Mouse (Mus musculus) large intestine, adult 2 months (tissue): ENCODE data around the gene Ly6g6d. TPM values are rescaled to one million over a fixed set of nuclear protein-coding genes. Genes with fewer than 3 reads are reported as not detected.

ENCODE experiments used
- DNase-seq: peaks from one replicate; pipeline ENCODE4 v3.0.0-alpha.2; 2012; ENCODE audit warnings: low read depth, low spot score
- WGBS: fragments of 180-500 bp; shearing (Covaris S2); methylation state at CpG from one replicate; pipeline ENCODE4 v1.1.7; 2018; 5-methylcytosine and 5-hydroxymethylcytosine counted together
- polyA plus RNA-seq: library from polyadenylated mRNA; depleted of rRNA; stranded (reverse); fragments of >200 nt; gene quantifications from 2 replicates; pipeline ENCODE4 v1.2.3, GENCODE M21; 2012

Ly6g6d gene
- polyA plus RNA-seq, 1 experiment = 0.89 TPM

- no peak for DNase-seq
- 23% methylated on average over 10 of the region's 10 CpGs for WGBS
Observed at GRCm38 (mm10) chr17:35076507-35077176, 1.2 kb downstream of the Ly6g6d start, which contains the start of gene Ly6g6e. Gene Ly6g6e (plus strand): TSS chr17:35076902.

DNA sequence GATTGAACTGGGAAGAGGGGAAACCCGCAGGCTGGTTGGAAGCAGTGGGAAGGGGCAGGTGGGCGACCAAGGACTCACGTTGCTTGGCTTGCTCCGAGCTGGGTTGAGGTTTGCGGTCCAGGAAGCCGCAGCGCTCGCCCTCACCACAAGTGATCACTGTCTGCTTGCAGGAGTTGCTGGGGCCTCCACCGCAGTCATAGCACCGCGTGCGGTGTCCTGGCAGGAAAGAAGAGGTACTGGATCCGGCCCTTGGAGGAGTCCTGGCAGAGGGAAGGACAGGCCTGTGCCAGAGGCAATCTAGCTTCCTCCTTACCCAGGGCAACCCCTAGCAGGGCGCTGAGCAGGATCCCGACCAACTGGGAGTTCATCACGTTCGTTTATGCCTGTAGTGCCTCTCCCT, 3.8 kb downstream of the Ly6g6d start:
- WGBS = 43% methylated on average over 17 of the region's 17 CpGs
- no peak for DNase-seq

DNA sequence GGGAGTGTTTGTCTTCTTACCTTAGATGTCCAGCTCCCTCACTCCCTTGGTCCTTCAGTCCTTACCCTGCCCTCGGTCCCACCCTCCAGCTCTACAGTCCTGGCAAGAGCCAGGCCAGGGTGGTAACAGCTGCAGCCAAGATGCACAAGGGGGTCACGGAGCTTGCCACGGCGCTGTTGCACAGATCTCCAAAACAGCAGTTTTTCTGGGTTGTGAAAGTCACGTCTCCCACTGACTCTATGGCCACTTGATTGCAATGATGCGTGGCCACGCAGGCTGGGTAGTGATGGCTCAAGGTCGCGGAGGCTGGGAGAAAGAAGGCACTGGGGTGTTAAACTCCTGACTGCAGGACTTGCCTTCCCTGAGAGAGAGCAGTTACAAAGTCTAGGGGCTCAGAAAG, 6.4 kb downstream of the Ly6g6d start:
- 69% methylated on average over 9 of the region's 9 CpGs for WGBS
- no peak for DNase-seq

GRCm38 (mm10) chr17:35070556-35071229, 7.2 kb downstream of the Ly6g6d start:
- WGBS = 16% methylated on average over 6 of the region's 6 CpGs
- no peak for DNase-seq

GRCm38 (mm10) chr17:35068213-35068914, 9.5 kb downstream of the Ly6g6d start:
- DNase-seq = no peak
- 30% methylated on average over 17 of the region's 17 CpGs for WGBS

- DNase-seq = no peak
- WGBS = 89% methylated on average over 10 of the region's 10 CpGs
Observed at GRCm38 (mm10) chr17:35066084-35066483, 11.8 kb downstream of the Ly6g6d start, which contains the start of gene Mpig6b. Gene Mpig6b (minus strand): TSS chr17:35066184.

- DNase-seq = no peak
Observed at GRCm38 (mm10) chr17:35064951-35065947, 12.6 kb downstream of the Ly6g6d start, which contains the start of gene Ly6g6c. Gene Ly6g6c (plus strand): TSS chr17:35065388.

GRCm38 (mm10) chr17:35064378-35064877, 13.4 kb downstream of the Ly6g6d start:
- DNase-seq = no peak
- 33% methylated on average over 10 of the region's 10 CpGs for WGBS

More at GRCm38 (mm10) chr17:35064951-35065947, 12.6 kb downstream of the Ly6g6d start, which contains the start of gene Ly6g6c:
- 12% methylated on average over 48 of the region's 48 CpGs for WGBS

GRCm38 (mm10) chr17:35063466-35063865, 14.4 kb downstream of the Ly6g6d start:
- no peak for DNase-seq
- 79% methylated on average over 3 of the region's 3 CpGs for WGBS

DNA sequence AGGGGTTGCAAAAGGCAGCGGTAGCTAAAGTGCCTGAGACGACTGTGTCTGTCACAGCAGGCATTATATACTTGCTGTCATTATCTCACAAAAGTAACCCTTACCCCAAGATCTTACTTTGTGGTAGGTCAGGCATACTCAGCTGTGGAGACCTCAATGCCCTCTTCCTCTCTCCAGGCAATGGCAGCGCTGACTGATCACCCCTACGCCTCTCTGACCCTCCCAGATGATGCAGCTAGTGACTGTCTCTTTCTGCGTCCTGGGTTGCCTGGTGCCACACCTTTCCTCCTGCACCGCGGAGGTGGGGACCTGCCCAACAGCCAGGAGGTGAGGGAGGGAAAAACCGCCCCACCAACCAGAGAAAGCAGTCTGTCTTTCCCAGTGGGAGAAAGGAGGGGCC, 16.6 kb downstream of the Ly6g6d start:
- DNase-seq = no peak
- 55% methylated on average over 8 of the region's 8 CpGs for WGBS

GRCm38 (mm10) chr17:35060737-35061297, 17.0 kb downstream of the Ly6g6d start:
- DNase-seq = no peak
- 59% methylated on average over 22 of the region's 22 CpGs for WGBS

DNA sequence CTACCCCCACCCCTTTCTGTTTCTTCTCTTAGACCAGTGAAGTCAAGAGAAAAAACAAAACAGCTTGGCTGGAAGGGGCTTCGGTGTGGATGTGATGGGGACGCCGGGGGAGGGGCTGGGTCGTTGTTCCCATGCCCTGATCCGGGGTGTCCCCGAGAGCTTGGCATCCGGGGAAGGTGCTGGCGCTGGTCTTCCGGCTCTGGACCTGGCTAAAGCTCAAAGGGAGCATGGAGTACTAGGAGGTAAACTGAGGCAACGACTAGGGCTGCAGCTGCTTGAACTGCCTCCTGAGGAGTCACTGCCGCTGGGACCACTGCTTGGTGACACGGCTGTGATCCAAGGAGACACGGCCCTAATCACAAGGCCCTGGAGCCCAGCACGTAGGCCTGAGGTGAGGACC, 17.8 kb downstream of the Ly6g6d start:
- 27% methylated on average over 14 of the region's 14 CpGs for WGBS
- no peak for DNase-seq

DNA sequence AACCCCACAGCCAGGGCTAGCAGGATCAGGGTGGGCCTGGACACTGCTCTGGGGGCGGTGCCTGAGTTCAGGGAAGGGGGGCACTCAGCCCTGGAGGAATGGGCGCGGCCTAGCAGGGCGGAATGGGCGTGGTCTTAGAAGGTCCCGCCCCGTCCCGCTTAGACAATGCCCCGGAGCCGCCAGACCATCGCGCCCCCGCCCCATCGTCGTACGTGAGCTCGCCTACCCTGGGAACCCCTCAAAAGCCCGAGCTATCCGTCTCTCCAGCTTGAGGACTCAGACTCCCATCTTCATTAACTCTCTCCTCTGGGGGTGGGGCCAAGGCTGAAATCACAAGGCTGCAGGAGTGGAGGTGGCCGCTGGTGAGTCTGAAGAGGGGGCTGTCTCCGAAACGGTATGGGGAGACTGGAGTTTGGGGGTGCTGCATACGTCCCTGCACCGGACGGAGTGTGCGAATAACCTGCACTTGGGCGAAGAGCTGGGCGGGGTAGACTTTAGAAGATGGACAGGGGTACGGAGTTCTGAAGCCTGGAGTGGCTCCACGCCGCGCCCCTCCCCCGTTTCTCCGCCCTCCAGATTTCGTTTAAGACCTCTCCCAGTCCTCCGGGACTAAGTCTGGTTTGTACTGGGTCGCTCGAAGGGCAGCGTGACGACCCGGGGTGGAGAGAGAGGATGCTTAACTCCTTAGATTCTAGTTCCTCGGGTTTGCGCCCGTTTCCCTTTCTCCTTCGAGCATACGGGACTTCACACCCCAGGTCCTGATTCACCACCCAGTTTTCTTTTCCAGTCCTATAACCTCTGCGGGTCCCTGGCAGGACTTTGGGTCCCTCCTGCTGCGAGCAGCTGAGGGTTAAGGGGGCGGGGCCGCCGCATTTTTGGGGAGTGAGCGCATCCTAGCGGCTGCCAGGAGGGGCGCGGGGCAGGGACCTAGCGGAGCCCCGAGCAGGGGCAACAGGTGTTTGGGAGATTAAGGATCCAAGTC, 18.7 kb downstream of the Ly6g6d start, which contains the start of gene Ddah2:
Gene Ddah2 (plus strand): TSS at position 125 of the 982 bp plus-strand sequence.
- WGBS = under 1% methylated on average over 57 of the region's 57 CpGs
- no peak for DNase-seq

DNA sequence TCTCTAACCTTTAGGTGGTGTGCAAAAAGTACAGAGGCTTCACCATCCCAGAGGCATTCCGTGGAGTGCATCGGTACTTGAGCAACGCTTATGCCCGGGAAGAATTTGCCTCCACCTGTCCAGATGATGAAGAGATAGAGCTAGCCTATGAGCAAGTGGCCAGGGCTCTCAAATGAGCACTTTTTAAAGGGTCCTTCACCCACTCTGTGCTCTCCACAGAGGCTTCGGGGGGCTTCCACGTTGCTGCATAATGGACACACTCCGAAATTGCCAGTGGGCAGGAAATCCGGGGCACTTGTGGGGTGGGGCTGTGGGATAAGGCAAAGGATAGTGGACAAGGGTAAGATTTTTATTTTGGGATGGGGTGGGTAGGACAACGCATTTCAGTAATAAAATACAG, 19.5 kb downstream of the Ly6g6d start:
- WGBS = 51% methylated on average over 9 of the region's 9 CpGs

GRCm38 (mm10) chr17:35057090-35057489, 20.8 kb downstream of the Ly6g6d start:
- no peak for DNase-seq
- WGBS = 74% methylated on average over 3 of the region's 3 CpGs

More for the DNA sequence above, 19.5 kb downstream of the Ly6g6d start:
- DNase-seq = no peak

DNA sequence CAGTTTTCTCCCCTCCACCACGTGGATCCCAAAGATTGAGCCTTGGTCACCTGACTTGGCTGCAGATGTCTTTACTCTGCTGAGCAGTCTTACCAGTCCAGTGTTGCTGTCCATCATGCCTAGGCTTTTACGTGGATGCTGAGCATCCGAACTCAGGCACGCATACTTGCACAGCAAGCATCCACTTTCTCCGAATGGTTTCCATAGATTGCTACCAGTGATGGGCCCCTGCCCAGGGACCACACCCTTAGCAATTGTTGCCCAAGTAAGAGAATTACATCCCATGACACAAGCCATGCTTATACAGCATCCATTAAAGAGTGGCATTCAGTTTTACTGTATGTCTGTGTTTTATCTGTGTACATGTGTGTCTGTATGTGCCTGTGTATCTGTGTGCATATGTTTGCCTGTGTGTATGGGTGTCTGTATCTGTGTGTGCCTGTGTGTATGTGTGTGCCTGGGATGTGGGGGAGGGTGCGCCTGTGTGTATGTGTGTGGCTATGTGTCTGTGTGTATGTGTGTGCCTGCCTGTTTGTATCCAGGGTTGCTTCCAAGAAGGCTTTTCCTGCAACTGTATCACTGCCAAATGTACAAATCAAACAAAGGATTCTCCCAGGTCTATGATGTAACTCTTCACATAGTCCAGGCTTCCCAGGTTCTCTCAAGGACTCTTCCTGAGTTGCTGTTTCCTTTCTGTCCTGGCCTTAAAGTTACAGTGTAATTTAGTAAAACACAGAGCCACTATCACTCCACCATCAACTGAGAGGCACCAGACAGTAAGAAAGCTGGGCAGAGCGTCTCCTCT, 22.0 kb downstream of the Ly6g6d start:
- DNase-seq = no peak
- 81% methylated on average over 7 of the region's 7 CpGs for WGBS
